ENCODE assay signal across 8 mouse cellular contexts in the genomic region with DNA sequence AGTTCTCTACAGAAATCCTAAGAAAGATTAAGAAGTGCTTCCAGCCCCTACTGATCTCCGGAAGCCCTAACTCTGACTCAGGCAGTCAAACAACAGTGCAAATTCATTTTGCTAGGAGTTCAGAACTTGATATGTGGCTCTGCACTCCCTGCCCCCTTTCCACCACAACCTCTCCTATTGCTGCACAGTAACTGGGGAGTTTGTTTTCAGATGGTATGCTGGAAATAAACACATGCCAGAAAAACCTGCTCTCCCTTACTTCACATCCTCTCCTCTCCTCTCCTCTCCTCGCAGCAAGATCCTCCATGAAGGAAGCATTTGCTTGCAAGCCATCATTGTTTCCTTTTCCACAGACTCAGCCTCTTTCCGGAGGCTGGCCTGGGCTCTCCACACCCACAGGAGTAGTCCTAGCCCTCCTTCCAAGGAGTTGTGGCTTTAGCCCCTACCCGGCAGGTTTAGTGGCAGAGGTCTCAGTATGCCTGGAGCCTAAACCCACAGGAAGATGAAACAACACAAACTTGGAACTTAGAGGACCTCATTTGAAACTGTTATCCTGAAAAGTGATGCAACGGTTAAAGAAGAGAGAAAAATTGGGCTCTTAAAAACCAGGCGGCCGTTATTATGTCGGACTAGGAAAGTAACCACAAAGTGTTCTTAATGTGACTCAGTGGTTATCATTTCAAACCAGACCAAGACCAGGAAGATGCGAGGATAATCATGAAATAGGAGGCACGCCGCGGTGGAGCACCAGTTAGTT. TPM values are rescaled to one million over a fixed set of nuclear protein-coding genes. Genes with fewer than 3 reads are reported as not detected.
DNase-seq lines count a peak whose midpoint lies in the region; ATAC-seq and TF ChIP-seq lines count a peak whose summit lies in the region.

No protein-coding gene starts in this region.

- intact Hi-C loops in heart, adult 2 months (cut with DNase I): loop anchor here (5.0 kb wide), 3 partner anchors 35 to 50 kb away; no protein-coding TSS in a partner anchor

- H3K79me2 ChIP-seq in heart, adult 2 months (replicated peaks; ENCODE audit: control insufficient read depth, insufficient read depth, low read length): no peaks in the 10 kb centered on the region

- H3K9me3 ChIP-seq in limb, embryonic 11.5 days (ENCODE audit: control insufficient read depth, low read length): no peaks in the 10 kb centered on the region
- no peaks in the 10 kb centered on the region for H3K9me3 ChIP-seq in hindbrain, postnatal 0 days (ENCODE audit: low read length)

- H3K4me1 ChIP-seq in heart, adult 2 months (ENCODE audit: control insufficient read depth, insufficient read depth, low read length): peaks cover 3% of the 10 kb centered on the region
- peaks cover 16% of the 10 kb centered on the region for H3K4me1 ChIP-seq in limb, embryonic 11.5 days (ENCODE audit: control insufficient read depth, insufficient read depth, low read length)
- H3K4me1 ChIP-seq in hindbrain, postnatal 0 days (ENCODE audit: insufficient read depth, low read length): no peaks in the 10 kb centered on the region

- TF ChIP-seq EP300 in heart, adult 2 months (IDR thresholded peaks at IDR 0.05; ENCODE audit: insufficient read depth, low read depth, low read length): no peak

- H3K4me3 ChIP-seq in heart, adult 2 months: no peak overlapping the region
- H3K4me3 ChIP-seq in limb, embryonic 11.5 days (ENCODE audit: low read depth, low read length): no peak overlapping the region
- no peak overlapping the region for H3K4me3 ChIP-seq in hindbrain, postnatal 0 days (ENCODE audit: low read length)

- 45% methylated on average over 12 of the region's 12 CpGs for WGBS in heart, adult 2 months
- whole genome bisulfite sequencing in limb, embryonic 11.5 days: 15% methylated on average over 12 of the region's 12 CpGs
- WGBS in hindbrain, postnatal 0 days: 76% methylated on average over 12 of the region's 12 CpGs

- H3K4me2 ChIP-seq in limb, embryonic 11.5 days (ENCODE audit: low read depth, severe bottlenecking): no peak overlapping the region
- H3K4me2 ChIP-seq in hindbrain, postnatal 0 days (ENCODE audit: low read depth, low read length): no peak overlapping the region

- ATAC-seq in limb, embryonic 11.5 days (ENCODE audit: insufficient number of reproducible peaks, low FRiP score, low TSS enrichment, low read depth): peak; percentile 64
- ATAC-seq in hindbrain, postnatal 0 days: no peak

- H3K9ac ChIP-seq in heart, adult 2 months (ENCODE audit: low read depth, low read length): no peak overlapping the region
- H3K9ac ChIP-seq in limb, embryonic 11.5 days (ENCODE audit: low read length): no peak overlapping the region
- no peak overlapping the region for H3K9ac ChIP-seq in hindbrain, postnatal 0 days (replicated peaks; ENCODE audit: low read length)

- no peaks in the 10 kb centered on the region for H3K36me3 ChIP-seq in heart, adult 2 months (ENCODE audit: control insufficient read depth, insufficient read depth, low read length)
- no peaks in the 10 kb centered on the region for H3K36me3 ChIP-seq in limb, embryonic 11.5 days (ENCODE audit: control insufficient read depth, insufficient read depth, low read length)
- H3K36me3 ChIP-seq in hindbrain, postnatal 0 days (ENCODE audit: insufficient read depth, low read length): no peaks in the 10 kb centered on the region

- TF ChIP-seq CTCF in heart, adult 2 months (IDR thresholded peaks at IDR 0.05): no peak
- TF ChIP-seq CTCF in hindbrain, postnatal 0 days (IDR thresholded peaks at IDR 0.05; ENCODE audit: low read depth): no peak

- peak; percentile 5 for DNase-seq in urinary bladder, postnatal 25 days (ENCODE audit: low spot score)
- DNase-seq in urinary bladder, postnatal 10 days (ENCODE audit: low spot score): no peak
- DNase-seq in heart, adult 2 months: peak; percentile 27 to 41
- peak; percentile 65 for DNase-seq in limb, embryonic 11.5 days (ENCODE audit: low spot score)
- peak; percentile 50 for DNase-seq in yolk sac, embryonic 10.5 days (ENCODE audit: low spot score)
- DNase-seq in cerebellum, adult 8-10 months: no peak
- DNase-seq in hindbrain, postnatal 0 days (ENCODE audit: low spot score): no peak
- no peak for DNase-seq in layer of hippocampus, postnatal 10 days (ENCODE audit: low spot score in 2 of 2)

- 0 out of 2 replicates have a peak, but pooled peaks have one; percentile 31 for TF ChIP-seq POLR2A in heart, adult 2 months (IDR thresholded peaks at IDR 0.05; ENCODE audit: insufficient read depth, low read depth, low read length)

- H3K27me3 ChIP-seq in heart, adult 2 months (ENCODE audit: control insufficient read depth, insufficient read depth, low read length): no peaks in the 10 kb centered on the region
- no peaks in the 10 kb centered on the region for H3K27me3 ChIP-seq in limb, embryonic 11.5 days (ENCODE audit: control insufficient read depth, insufficient read depth, low read length)
- no peaks in the 10 kb centered on the region for H3K27me3 ChIP-seq in hindbrain, postnatal 0 days (ENCODE audit: insufficient read depth, low read length)

- H3K27ac ChIP-seq in heart, adult 2 months: peak overlapping the region; percentile 67
- peak overlapping the region; percentile 88 for H3K27ac ChIP-seq in limb, embryonic 11.5 days (replicated peaks; ENCODE audit: low read depth, low read length)
- no peak overlapping the region for H3K27ac ChIP-seq in hindbrain, postnatal 0 days

RNA-seq across cellular contexts. Expression of a gene that starts 47.7 kb away (rescaled TPM):
- 10 to 100 TPM; 60.1 to 88.9 TPM for total RNA-seq in heart, adult 2 months (2021)
- polyA plus RNA-seq in heart, adult 2 months (2012; rRNA removed): 89.3 and 99.8 TPM in 2 replicates
- polyA plus RNA-seq in limb, embryonic 11.5 days (2014; fragmentation: Nextera tagmentation; extraction: Ambion mirVana): 243 and 265 TPM in 2 replicates
- total RNA-seq in hindbrain, postnatal 0 days (2014; rRNA removed): 104 and 127 TPM in 2 replicates
- 66.9 and 83.8 TPM in 2 replicates for polyA plus RNA-seq in hindbrain, postnatal 0 days (2015; fragmentation: Nextera tagmentation; extraction: Ambion mirVana)
- total RNA-seq in layer of hippocampus, postnatal 10 days (2021): 10 to 100 TPM; 54.7 to 57.1 TPM

Comparison
In these comparisons a context has a peak if more than half of its experiments do, and no peak if none do; other contexts are left out.
1. DNase-seq: peak in urinary bladder, postnatal 25 days (single experiment), heart, adult 2 months (2 of 2), limb, embryonic 11.5 days (single experiment) and yolk sac, embryonic 10.5 days (single experiment); none in urinary bladder, postnatal 10 days (single experiment), cerebellum, adult 8-10 months (single experiment), hindbrain, postnatal 0 days (single experiment) and layer of hippocampus, postnatal 10 days (0 of 2).